Mouse (Mus musculus): ENCODE results near the gene Rapgef4. TPM values are rescaled to one million over a fixed set of nuclear protein-coding genes. Genes with fewer than 3 reads are reported as not detected.

Gene Rapgef4
- polyA plus RNA-seq, 1 experiment from 2014 or later = 3.0 TPM

- WGBS = 76% methylated on average over 10 of the region's 10 CpGs
- no peak overlapping the region for H3K4me3 ChIP-seq (ENCODE audit: control insufficient read depth in 1 of 2, insufficient read depth in 1 of 2, low read depth in 1 of 2, low read length in 2 of 2)
Measured at GRCm38 (mm10) chr2:72296984-72297715, 316.1 kb downstream of the Rapgef4 start.

GRCm38 (mm10) chr2:72297716-72298082, 316.7 kb downstream of the Rapgef4 start:
- peak overlapping the region; percentile 42; the same call in 1 of the 2 replicates for H3K9ac ChIP-seq (ENCODE audit: low read length)
- peak overlapping the region; percentile 63 to 71 for H3K27ac ChIP-seq (replicated peaks in 1 of 2; ENCODE audit: control insufficient read depth in 1 of 2, insufficient read depth in 1 of 2, low read depth in 2 of 2, low read length in 2 of 2)
- 42% methylated on average over 10 of the region's 10 CpGs for WGBS

More at GRCm38 (mm10) chr2:72296984-72297715, 316.1 kb downstream of the Rapgef4 start:
- peaks cover 2 to 20% of the 10 kb centered on the region in 2 experiments for H3K4me1 ChIP-seq (ENCODE audit: control insufficient read depth in 2 of 2, insufficient read depth in 2 of 2, low read length in 2 of 2)
- H3K4me2 ChIP-seq (ENCODE audit: low read length) = peak overlapping the region; percentile 44
- peaks cover 45% of the 10 kb centered on the region for H3K36me3 ChIP-seq (ENCODE audit: control insufficient read depth, insufficient read depth, low read length)
- peak overlapping the region; percentile 63 to 71 for H3K27ac ChIP-seq (replicated peaks in 1 of 2; ENCODE audit: control insufficient read depth in 1 of 2, insufficient read depth in 1 of 2, low read depth in 2 of 2, low read length in 2 of 2)
- no peak for ATAC-seq (ENCODE audit: insufficient number of reproducible peaks, insufficient read depth, low FRiP score, low read depth)
- no peaks in the 10 kb centered on the region for H3K9me3 ChIP-seq (ENCODE audit: control insufficient read depth, low read length)
- H3K27me3 ChIP-seq (ENCODE audit: control insufficient read depth, insufficient read depth, low read length) = no peaks in the 10 kb centered on the region
- peak overlapping the region; percentile 42; the same call in 1 of the 2 replicates for H3K9ac ChIP-seq (ENCODE audit: low read length)

GRCm38 (mm10) chr2:72298406-72298805, 317.4 kb downstream of the Rapgef4 start:
- WGBS = 49% methylated on average over 4 of the region's 4 CpGs

More at GRCm38 (mm10) chr2:72297716-72298082, 316.7 kb downstream of the Rapgef4 start:
- peak; percentile 69 for ATAC-seq (ENCODE audit: insufficient number of reproducible peaks, insufficient read depth, low FRiP score, low read depth)
- peaks cover 2 to 20% of the 10 kb centered on the region in 2 experiments for H3K4me1 ChIP-seq (ENCODE audit: control insufficient read depth in 2 of 2, insufficient read depth in 2 of 2, low read length in 2 of 2)
- H3K27me3 ChIP-seq (ENCODE audit: control insufficient read depth, insufficient read depth, low read length) = no peaks in the 10 kb centered on the region
- peak overlapping the region; percentile 44 for H3K4me2 ChIP-seq (ENCODE audit: low read length)
- peaks cover 44% of the 10 kb centered on the region for H3K36me3 ChIP-seq (ENCODE audit: control insufficient read depth, insufficient read depth, low read length)
- H3K9me3 ChIP-seq (ENCODE audit: control insufficient read depth, low read length) = no peaks in the 10 kb centered on the region
- no peak overlapping the region for H3K4me3 ChIP-seq (ENCODE audit: control insufficient read depth in 1 of 2, insufficient read depth in 1 of 2, low read depth in 1 of 2, low read length in 2 of 2)

GRCm38 (mm10) chr2:72301194-72301916, 320.3 kb downstream of the Rapgef4 start:
- H3K27me3 ChIP-seq (ENCODE audit: control insufficient read depth, insufficient read depth, low read length) = no peaks in the 10 kb centered on the region
- no peak overlapping the region for H3K4me3 ChIP-seq (ENCODE audit: control insufficient read depth in 1 of 2, insufficient read depth in 1 of 2, low read depth in 1 of 2, low read length in 2 of 2)
- H3K36me3 ChIP-seq (ENCODE audit: control insufficient read depth, insufficient read depth, low read length) = peaks cover 62% of the 10 kb centered on the region
- no peak overlapping the region for H3K4me2 ChIP-seq (ENCODE audit: low read length)
- H3K9me3 ChIP-seq (ENCODE audit: control insufficient read depth, low read length) = no peaks in the 10 kb centered on the region
- H3K4me1 ChIP-seq (ENCODE audit: control insufficient read depth in 2 of 2, insufficient read depth in 2 of 2, low read length in 2 of 2) = peaks cover 2 to 25% of the 10 kb centered on the region in 2 experiments
- WGBS = 83% methylated on average over 9 of the region's 9 CpGs
- no peak overlapping the region for H3K27ac ChIP-seq (replicated peaks in 1 of 2; ENCODE audit: control insufficient read depth in 1 of 2, insufficient read depth in 1 of 2, low read depth in 2 of 2, low read length in 2 of 2)
- H3K9ac ChIP-seq (ENCODE audit: low read length) = no peak overlapping the region
- no peak for ATAC-seq (ENCODE audit: insufficient number of reproducible peaks, insufficient read depth, low FRiP score, low read depth)

More at GRCm38 (mm10) chr2:72298406-72298805, 317.4 kb downstream of the Rapgef4 start:
- H3K4me1 ChIP-seq (ENCODE audit: control insufficient read depth in 2 of 2, insufficient read depth in 2 of 2, low read length in 2 of 2) = peaks cover 2 to 22% of the 10 kb centered on the region in 2 experiments
- no peaks in the 10 kb centered on the region for H3K27me3 ChIP-seq (ENCODE audit: control insufficient read depth, insufficient read depth, low read length)
- H3K9me3 ChIP-seq (ENCODE audit: control insufficient read depth, low read length) = no peaks in the 10 kb centered on the region
- H3K9ac ChIP-seq (ENCODE audit: low read length) = no peak overlapping the region
- 0 out of 2 replicates have a peak overlapping the region, but pooled peaks have one; percentile 44 for H3K4me2 ChIP-seq (ENCODE audit: low read length)
- no peak for ATAC-seq (ENCODE audit: insufficient number of reproducible peaks, insufficient read depth, low FRiP score, low read depth)
- H3K27ac ChIP-seq (replicated peaks in 1 of 2; ENCODE audit: control insufficient read depth in 1 of 2, insufficient read depth in 1 of 2, low read depth in 2 of 2, low read length in 2 of 2) = peak overlapping the region in 1 of 2 experiments; percentile 71; a peak in 2 of 4 replicates
- H3K36me3 ChIP-seq (ENCODE audit: control insufficient read depth, insufficient read depth, low read length) = peaks cover 46% of the 10 kb centered on the region
- H3K4me3 ChIP-seq (ENCODE audit: control insufficient read depth in 1 of 2, insufficient read depth in 1 of 2, low read depth in 1 of 2, low read length in 2 of 2) = no peak overlapping the region

GRCm38 (mm10) chr2:72305738-72306137, 324.7 kb downstream of the Rapgef4 start:
- H3K9me3 ChIP-seq (ENCODE audit: control insufficient read depth, low read length) = no peaks in the 10 kb centered on the region
- H3K4me3 ChIP-seq (ENCODE audit: control insufficient read depth in 1 of 2, insufficient read depth in 1 of 2, low read depth in 1 of 2, low read length in 2 of 2) = no peak overlapping the region
- no peak overlapping the region for H3K27ac ChIP-seq (replicated peaks in 1 of 2; ENCODE audit: control insufficient read depth in 1 of 2, insufficient read depth in 1 of 2, low read depth in 2 of 2, low read length in 2 of 2)
- H3K4me1 ChIP-seq (ENCODE audit: control insufficient read depth in 2 of 2, insufficient read depth in 2 of 2, low read length in 2 of 2) = peaks cover 12 to 28% of the 10 kb centered on the region in 2 experiments
- no peak for ATAC-seq (ENCODE audit: insufficient number of reproducible peaks, insufficient read depth, low FRiP score, low read depth)
- no peaks in the 10 kb centered on the region for H3K27me3 ChIP-seq (ENCODE audit: control insufficient read depth, insufficient read depth, low read length)
- no peak overlapping the region for H3K9ac ChIP-seq (ENCODE audit: low read length)
- peaks cover 35% of the 10 kb centered on the region for H3K36me3 ChIP-seq (ENCODE audit: control insufficient read depth, insufficient read depth, low read length)
- no peak overlapping the region for H3K4me2 ChIP-seq (ENCODE audit: low read length)
- WGBS = 89% methylated on average over 7 of the region's 7 CpGs

Other genes with a start within 250 kb of the Rapgef4 start
- 96.4 and 103 TPM in 2 replicates for gene Itga6, start 235.6 kb upstream of the Rapgef4 start, polyA plus RNA-seq (2014; fragmentation: Nextera tagmentation; extraction: Ambion mirVana)
- 129 and 136 TPM in 2 replicates for gene Pdk1, start 108.0 kb upstream of the Rapgef4 start, polyA plus RNA-seq (2014; fragmentation: Nextera tagmentation; extraction: Ambion mirVana)